Mouse (Mus musculus) lung, embryonic 16.5 days (tissue): ENCODE measurements around the gene Npepl1. TPM values are rescaled to one million over a fixed set of nuclear protein-coding genes. Genes with fewer than 3 reads are reported as not detected.

Experiments used
- ATAC-seq: fragments of 200-750 bp; cut with Nextera tagmentation; 2 replicates; pipeline ENCODE4 v1.8.0; 2017; ENCODE audit warnings: low read depth, mild to moderate bottlenecking, moderate library complexity
- H3K27ac ChIP-seq: fragments of 300-500 bp; sonication (generic); 2 replicates; pipeline ENCODE4 v1.5.1; 2014; ENCODE audit warnings: mild to moderate bottlenecking, control low read depth, low read length
- H3K27me3 ChIP-seq: fragments of 300-500 bp; sonication (generic); 2 replicates; pipeline ENCODE4 v1.6.1; 2014; ENCODE audit warnings: low read depth, low read length, mixed read lengths; ENCODE audit not compliant: control insufficient read depth, insufficient read depth
- H3K36me3 ChIP-seq: fragments of 300-500 bp; sonication (generic); 2 replicates; pipeline ENCODE4 v1.6.1; 2014; ENCODE audit warnings: low read length; ENCODE audit not compliant: control insufficient read depth, insufficient read depth
- H3K4me1 ChIP-seq: fragments of 300-500 bp; sonication (generic); replicated peaks from 2 replicates; pipeline ENCODE4 v1.6.1; 2014; ENCODE audit warnings: low read length, mixed read lengths; ENCODE audit not compliant: control insufficient read depth, insufficient read depth
- H3K4me2 ChIP-seq: fragments of 300-500 bp; sonication (generic); 2 replicates; pipeline ENCODE4 v1.6.1; 2014; ENCODE audit warnings: low read depth, low read length, control low read depth
- H3K4me3 ChIP-seq: fragments of 300-500 bp; sonication (generic); 2 replicates; pipeline ENCODE4 v1.5.1; 2014; ENCODE audit warnings: mild to moderate bottlenecking, low read length, control low read depth
- H3K9ac ChIP-seq: fragments of 300-500 bp; sonication (generic); 2 replicates; pipeline ENCODE4 v1.6.1; 2014; ENCODE audit warnings: low read length, control low read depth
- H3K9me3 ChIP-seq: fragments of 300-500 bp; sonication (generic); 2 replicates; pipeline ENCODE4 v1.6.1; 2016; ENCODE audit warnings: low read length; ENCODE audit not compliant: control insufficient read depth
- WGBS: fragments of 180-500 bp; shearing (Covaris S2); extraction: QIAGEN DNeasy Blood & Tissue Kit; methylation state at CpG from one replicate; pipeline ENCODE4 v1.1.7; 2014; 5-methylcytosine and 5-hydroxymethylcytosine counted together
- polyA plus RNA-seq: library from polyadenylated mRNA; unstranded; fragments of >200 nt; fragmentation: Nextera tagmentation; extraction: Ambion mirVana; gene quantifications from 2 replicates; pipeline ENCODE4 v1.2.1, GENCODE M21; 2015

Npepl1 gene
- polyA plus RNA-seq = 61.7 and 68.1 TPM in 2 replicates

DNA sequence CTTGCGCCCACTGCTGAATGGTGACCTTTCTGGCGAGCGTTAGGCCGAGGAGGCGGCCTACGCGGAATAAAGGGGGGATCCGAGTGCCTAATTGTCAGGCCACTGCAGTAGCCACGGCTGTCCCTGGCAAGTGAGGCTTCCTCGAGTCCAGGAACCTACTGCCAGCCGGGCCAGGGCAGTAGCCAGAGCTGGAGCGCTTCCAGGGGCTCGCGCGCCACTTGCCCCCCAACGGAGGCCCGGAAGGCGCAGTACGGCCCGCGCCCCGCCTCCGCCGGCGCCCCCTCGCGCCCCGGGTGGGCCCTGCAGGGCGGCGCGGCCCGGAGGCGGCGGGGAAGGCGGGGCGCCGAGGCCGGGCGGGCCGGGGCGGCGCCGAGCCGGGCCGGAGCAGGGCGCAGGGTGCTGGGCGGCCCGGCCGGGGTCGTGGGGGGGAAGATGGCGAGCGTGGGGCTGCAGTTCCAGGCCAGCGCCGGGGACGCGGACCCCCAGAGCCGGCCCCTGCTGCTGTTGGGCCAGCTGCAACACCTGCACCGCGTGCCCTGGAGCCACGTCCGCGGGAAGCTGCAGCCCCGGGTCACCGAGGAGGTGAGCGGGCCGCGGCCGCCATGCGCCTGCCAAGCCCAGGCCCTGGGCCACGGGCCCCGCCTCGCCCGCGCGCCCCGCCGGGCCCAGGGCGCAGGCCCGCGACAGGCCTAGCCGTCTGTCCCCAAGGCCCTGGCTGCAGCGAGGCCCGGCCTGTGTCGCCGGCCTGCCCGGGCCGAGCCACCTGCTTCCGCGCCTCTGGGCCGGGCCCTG, at the start of gene Npepl1:
Gene Npepl1 (plus strand): TSS at position 359 of the 792 bp plus-strand sequence.
- no peaks in the 10 kb centered on the region for H3K9me3 ChIP-seq
- no peaks in the 10 kb centered on the region for H3K36me3 ChIP-seq
- H3K27ac ChIP-seq = peak within 1 kb of the TSS; percentile 71
- peak within 1 kb of the TSS; percentile 94 for H3K4me2 ChIP-seq
- 2% methylated on average over 39 of the region's 90 CpGs for WGBS
- H3K4me1 ChIP-seq = peaks cover 12% of the 10 kb centered on the region
- peak within 1 kb of the TSS; percentile 95 for H3K9ac ChIP-seq
- ATAC-seq = peak; percentile 97
- H3K4me3 ChIP-seq = peak within 1 kb of the TSS; percentile 70
- H3K27me3 ChIP-seq = no peaks in the 10 kb centered on the region

DNA sequence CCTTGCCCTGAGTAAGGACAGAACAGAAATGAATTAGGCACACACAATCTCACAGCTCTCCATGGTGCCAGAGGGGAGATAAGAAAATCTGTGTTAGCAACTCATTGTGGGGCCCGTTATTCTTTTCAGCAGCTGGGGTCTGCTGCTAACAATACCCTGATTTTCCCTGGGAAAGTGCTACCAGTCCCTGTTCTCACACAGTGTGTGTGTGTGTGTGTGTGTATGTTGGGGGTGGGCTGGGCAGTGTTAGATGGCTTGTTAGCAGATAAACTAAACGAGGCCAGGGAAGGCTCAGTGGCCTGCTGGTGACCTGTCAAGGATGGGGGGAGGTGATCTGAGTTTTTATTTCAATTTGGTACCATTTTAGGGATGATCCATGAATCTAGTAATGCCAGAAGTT, 48.9 kb upstream of the Npepl1 start:
- no peaks in the 10 kb centered on the region for H3K36me3 ChIP-seq
- ATAC-seq = no peak
- H3K4me1 ChIP-seq = no peaks in the 10 kb centered on the region
- 5% methylated on average over 2 of the region's 2 CpGs for WGBS
- no peak overlapping the region for H3K27ac ChIP-seq
- no peak overlapping the region for H3K4me3 ChIP-seq
- H3K4me2 ChIP-seq = no peak overlapping the region
- no peaks in the 10 kb centered on the region for H3K27me3 ChIP-seq
- H3K9me3 ChIP-seq = no peaks in the 10 kb centered on the region
- no peak overlapping the region for H3K9ac ChIP-seq

DNA sequence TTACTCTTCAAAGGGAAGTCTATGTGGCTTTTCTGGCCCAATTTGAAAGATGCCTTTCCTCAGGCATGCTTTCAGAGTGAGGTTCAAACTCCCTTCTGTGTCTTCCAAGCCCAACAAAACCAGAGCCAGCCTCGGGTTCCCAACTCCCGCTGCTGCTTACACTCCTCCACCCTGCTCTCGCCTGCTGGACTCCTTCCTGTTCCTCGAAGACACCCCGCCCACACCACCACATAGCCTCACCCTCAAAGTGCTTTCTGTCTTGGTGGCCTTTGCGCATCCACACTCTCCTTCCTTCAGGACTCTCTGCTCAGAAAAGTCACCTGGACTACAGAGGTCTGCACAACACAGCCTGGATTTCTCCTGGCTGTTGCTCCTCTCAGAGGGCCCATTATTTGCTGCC, 47.1 kb upstream of the Npepl1 start:
- Histone ChIP-seq H3K36me3 (no peaks in the 10 kb centered on the region), H3K4me3 (no peak overlapping the region), H3K27me3 (no peaks in the 10 kb centered on the region), H3K9ac (no peak overlapping the region), H3K4me2 (no peak overlapping the region), H3K4me1 (no peaks in the 10 kb centered on the region), H3K27ac (no peak overlapping the region), H3K9me3 (no peaks in the 10 kb centered on the region; the same call in 1 of the 2 replicates)
- no peak for ATAC-seq
- 60% methylated on average over 6 of the region's 6 CpGs for WGBS

DNA sequence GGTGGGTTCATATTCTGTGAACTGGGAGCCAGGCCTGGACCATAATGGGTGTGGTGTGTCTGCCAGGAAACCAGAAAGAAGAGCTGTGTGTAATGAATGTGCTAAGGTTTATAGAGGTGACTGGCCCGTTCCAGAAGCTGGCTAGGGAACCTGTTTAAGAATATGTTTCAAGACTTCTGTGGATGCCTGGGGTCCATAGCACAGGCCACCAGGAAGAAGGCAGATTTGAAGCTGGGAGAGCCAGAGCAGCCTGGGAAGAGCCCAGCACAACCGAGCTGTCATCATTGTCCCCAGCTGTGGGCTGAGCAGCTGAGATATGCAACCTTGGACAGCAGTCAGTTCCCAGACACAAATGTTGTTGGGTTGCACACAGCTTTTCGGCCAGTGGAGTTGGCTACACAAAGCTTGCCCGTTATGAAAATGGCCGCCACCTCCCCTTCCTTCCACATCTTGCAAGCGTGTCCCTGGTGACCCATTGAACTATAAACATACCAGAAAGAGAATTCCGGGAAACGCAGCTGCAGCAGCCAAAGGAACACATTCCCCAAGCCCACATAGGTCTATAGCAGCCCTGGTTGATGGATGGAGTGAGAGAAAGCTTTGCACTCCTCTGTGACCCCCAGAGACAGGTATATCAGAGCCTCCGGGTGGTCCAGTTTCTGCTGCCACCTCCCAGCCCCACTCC, 46.5 kb upstream of the Npepl1 start:
- Histone ChIP-seq H3K4me1 (no peaks in the 10 kb centered on the region), H3K4me2 (no peak overlapping the region), H3K9me3 (no peaks in the 10 kb centered on the region; the same call in 1 of the 2 replicates), H3K27me3 (no peaks in the 10 kb centered on the region), H3K27ac (0 out of 2 replicates have a peak overlapping the region, but pooled peaks have one; percentile 3), H3K9ac (no peak overlapping the region), H3K36me3 (no peaks in the 10 kb centered on the region), H3K4me3 (no peak overlapping the region)
- peak; percentile 59 for ATAC-seq
- 35% methylated on average over 9 of the region's 9 CpGs for WGBS

DNA sequence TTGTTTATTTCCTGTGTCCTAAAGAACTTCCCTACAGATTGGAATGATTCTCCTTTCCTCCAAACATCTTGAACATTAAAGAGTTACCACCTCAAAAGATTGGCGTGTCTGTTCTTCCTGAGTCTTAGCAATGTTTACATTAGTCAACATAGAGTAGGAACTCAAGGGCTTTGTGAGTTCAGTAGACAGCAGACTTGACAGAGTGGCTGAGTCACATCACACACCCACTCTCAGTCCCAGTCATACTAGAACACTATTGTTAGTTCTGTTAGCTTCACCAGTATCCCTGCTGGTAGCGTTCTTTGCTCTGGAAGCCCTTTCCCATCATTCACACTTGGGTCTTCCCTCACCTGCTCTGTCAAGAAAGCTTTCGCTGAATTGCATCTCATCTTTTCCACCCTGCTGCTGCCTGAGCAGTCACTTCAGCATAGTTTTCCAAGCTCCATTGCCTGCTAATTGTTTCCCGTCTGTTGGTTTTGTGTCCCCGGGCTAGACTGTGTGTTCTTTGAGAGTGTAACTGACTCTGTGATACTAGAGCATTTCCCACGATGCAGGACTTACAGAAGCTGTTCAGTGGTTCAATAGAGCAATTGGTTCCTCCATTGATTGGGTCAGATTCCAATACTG, 42.2 kb upstream of the Npepl1 start:
- Histone ChIP-seq H3K27ac (no peak overlapping the region), H3K27me3 (no peaks in the 10 kb centered on the region), H3K36me3 (no peaks in the 10 kb centered on the region), H3K9ac (no peak overlapping the region), H3K4me3 (no peak overlapping the region), H3K9me3 (no peaks in the 10 kb centered on the region; the same call in 1 of the 2 replicates), H3K4me1 (no peaks in the 10 kb centered on the region), H3K4me2 (no peak overlapping the region)
- no peak for ATAC-seq
- 67% methylated on average over 6 of the region's 6 CpGs for WGBS

DNA sequence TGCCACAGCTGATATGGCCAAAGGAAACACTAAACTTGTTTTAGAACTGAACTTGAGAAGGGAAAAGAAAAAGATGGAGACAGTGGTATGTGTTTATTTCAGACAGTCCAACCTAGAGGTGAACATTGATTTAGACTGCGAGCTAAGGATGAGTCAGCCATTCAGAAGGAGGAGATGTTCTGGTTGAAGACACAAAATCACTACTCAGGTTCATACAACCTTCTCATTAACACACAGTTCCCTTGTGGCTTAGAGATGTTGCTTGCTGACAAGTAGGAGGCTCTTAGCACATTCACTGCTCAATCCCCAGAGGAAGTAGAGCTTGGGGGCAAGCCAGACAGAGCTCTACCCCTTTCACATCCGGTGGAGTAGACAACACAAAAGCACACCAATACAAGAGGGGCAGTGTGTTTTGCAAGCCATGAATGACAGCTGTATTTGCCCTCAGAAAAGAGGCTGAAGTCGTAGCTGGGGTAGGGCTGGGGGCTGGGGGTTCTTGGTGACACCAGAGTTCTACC, 40.6 kb upstream of the Npepl1 start:
- H3K9ac ChIP-seq = no peak overlapping the region
- H3K9me3 ChIP-seq = no peaks in the 10 kb centered on the region; the same call in 1 of the 2 replicates
- no peak for ATAC-seq
- no peaks in the 10 kb centered on the region for H3K27me3 ChIP-seq
- no peak overlapping the region for H3K4me2 ChIP-seq
- peaks cover 3% of the 10 kb centered on the region; the same call in 1 of the 2 replicates for H3K4me1 ChIP-seq
- H3K36me3 ChIP-seq = no peaks in the 10 kb centered on the region
- WGBS = 66% methylated on average over 3 of the region's 3 CpGs
- H3K27ac ChIP-seq = no peak overlapping the region
- no peak overlapping the region for H3K4me3 ChIP-seq

DNA sequence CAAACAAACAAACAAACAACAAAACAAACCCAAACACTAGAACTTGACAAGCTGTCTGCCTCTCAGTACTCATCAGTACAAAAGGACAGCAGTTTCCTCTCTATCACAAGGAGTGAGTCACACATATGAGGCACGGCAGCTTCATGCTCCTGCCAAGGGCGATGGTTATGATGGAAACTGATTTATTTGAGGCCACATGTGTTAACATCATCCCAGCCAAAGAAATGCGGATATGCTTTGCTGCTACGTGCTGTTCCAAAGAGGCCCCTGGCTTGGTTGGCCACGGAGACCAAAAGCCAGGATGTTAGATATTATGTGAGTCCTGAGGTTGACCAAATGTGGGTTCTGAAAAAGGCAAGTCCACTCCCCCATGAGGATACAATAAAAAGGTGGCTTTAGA, 38.7 kb upstream of the Npepl1 start:
- Histone ChIP-seq H3K9ac (no peak overlapping the region), H3K36me3 (no peaks in the 10 kb centered on the region), H3K4me1 (peaks cover 14% of the 10 kb centered on the region), H3K4me3 (no peak overlapping the region), H3K27me3 (no peaks in the 10 kb centered on the region), H3K4me2 (no peak overlapping the region), H3K9me3 (no peaks in the 10 kb centered on the region; the same call in 1 of the 2 replicates), H3K27ac (no peak overlapping the region)
- ATAC-seq = no peak
- 65% methylated on average over 5 of the region's 5 CpGs for WGBS

DNA sequence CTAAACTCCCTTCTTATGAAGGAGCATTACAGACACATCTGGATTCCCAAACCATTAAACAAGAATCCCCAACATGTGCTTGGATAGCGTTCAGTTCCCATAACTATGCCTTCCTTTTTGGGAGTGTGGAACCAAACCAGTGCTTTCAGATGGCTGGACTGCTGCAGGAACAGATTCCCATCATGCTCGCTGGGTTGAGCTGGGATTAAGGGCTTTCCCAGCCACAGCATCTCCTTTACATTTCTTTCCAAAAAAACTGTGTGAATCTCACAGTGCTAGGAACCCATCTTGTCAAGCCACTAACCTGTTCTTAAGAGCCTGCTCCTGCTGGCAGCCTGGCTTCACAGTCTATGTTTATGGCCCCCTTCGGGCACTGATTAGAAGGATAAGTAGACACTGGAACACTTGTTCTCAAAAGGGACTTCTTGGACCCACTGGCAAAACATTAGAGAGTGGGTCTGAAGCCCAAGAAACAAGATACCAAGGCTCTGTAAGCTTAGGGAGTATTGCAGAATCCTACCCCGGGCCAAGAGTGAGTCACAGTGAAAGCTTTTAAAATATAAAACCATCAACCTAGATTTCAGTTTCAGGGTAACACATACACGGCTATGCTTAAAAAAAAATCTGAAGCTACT, 36.9 kb upstream of the Npepl1 start:
- Histone ChIP-seq H3K4me1 (peaks cover 27% of the 10 kb centered on the region), H3K36me3 (no peaks in the 10 kb centered on the region), H3K9me3 (no peaks in the 10 kb centered on the region), H3K4me2 (no peak overlapping the region), H3K9ac (no peak overlapping the region; the same call in 1 of the 2 replicates), H3K27ac (no peak overlapping the region), H3K4me3 (no peak overlapping the region), H3K27me3 (no peaks in the 10 kb centered on the region)
- ATAC-seq = no peak
- 69% methylated on average over 5 of the region's 5 CpGs for WGBS
